In genomic region chr11:72131697-72132096, GRCm38 (mm10) we compare ENCODE assay signal across 18 mouse cellular contexts. TPM values are rescaled to one million over a fixed set of nuclear protein-coding genes. Genes with fewer than 3 reads are reported as not detected.
A peak's percentile ranks its signal among the peaks of the same experiment; 100 is the strongest.
DNase-seq lines count a peak whose midpoint lies in the region; ATAC-seq and TF ChIP-seq lines count a peak whose summit lies in the region.
"Had no signal": no experiment of that assay in that cellular context is flagged by ENCODE, and none has a peak within 500 bp of the region (broad histone marks: within the 10 kb centered on the region; RNA-seq: fewer than 3 reads in every experiment).

No protein-coding gene starts in this region.

- no peak for TF ChIP-seq CTCF in cerebellum, adult 2 months (IDR thresholded peaks at IDR 0.05; ENCODE audit: borderline replicate concordance, insufficient read depth, low read depth, low read length)
- no peak for TF ChIP-seq CTCF in lung, embryonic 14.5 days (IDR thresholded peaks at IDR 0.05; ENCODE audit: low read depth)

- no peaks in the 10 kb centered on the region for H3K9me3 ChIP-seq in heart, embryonic 16.5 days (replicated peaks; ENCODE audit: control insufficient read depth, low read length)
- no peaks in the 10 kb centered on the region for H3K9me3 ChIP-seq in lung, embryonic 14.5 days (ENCODE audit: low read depth, low read length)
- no peaks in the 10 kb centered on the region for H3K9me3 ChIP-seq in stomach, embryonic 16.5 days (replicated peaks; ENCODE audit: control insufficient read depth, low read length)
- H3K9me3 ChIP-seq: forebrain, embryonic 12.5 days; heart, embryonic 12.5 days; intestine, embryonic 15.5 days had no signal

- no peak overlapping the region for H3K4me3 ChIP-seq in cerebellum, adult 2 months (replicated peaks; ENCODE audit: insufficient read depth, low read depth, low read length)
- no peak overlapping the region for H3K4me3 ChIP-seq in heart, embryonic 16.5 days (ENCODE audit: low read length)
- no peak overlapping the region for H3K4me3 ChIP-seq in lung, embryonic 14.5 days (ENCODE audit: low read depth, low read length)
- H3K4me3 ChIP-seq in stomach, embryonic 16.5 days (replicated peaks; ENCODE audit: low read length) = no peak overlapping the region
- H3K4me3 ChIP-seq: forebrain, embryonic 12.5 days; heart, embryonic 12.5 days; intestine, embryonic 15.5 days had no signal

- intact Hi-C loops in heart, postnatal 10 days (cut with DNase I) = loop anchor here (5.0 kb wide), 1 partner anchor 44 kb away; no protein-coding TSS in a partner anchor

- TF ChIP-seq POLR2A in cerebellum, adult 2 months (IDR thresholded peaks at IDR 0.05; ENCODE audit: borderline replicate concordance, insufficient read depth, low read length) = no peak

- peak overlapping the region; percentile 18 for H3K9ac ChIP-seq in heart, embryonic 16.5 days (ENCODE audit: low read length)
- no peak overlapping the region for H3K9ac ChIP-seq in lung, embryonic 14.5 days
- H3K9ac ChIP-seq in stomach, embryonic 16.5 days (ENCODE audit: low read length) = no peak overlapping the region
- H3K9ac ChIP-seq: forebrain, embryonic 12.5 days; heart, embryonic 12.5 days; hindbrain, embryonic 14.5 days; intestine, embryonic 15.5 days; liver, postnatal 0 days had no signal

- no peak for ATAC-seq in heart, embryonic 16.5 days (replicated peaks; ENCODE audit: extremely low read depth, insufficient read depth, low FRiP score)
- no peak for ATAC-seq in lung, embryonic 14.5 days (ENCODE audit: insufficient read depth)
- no peak for ATAC-seq in stomach, embryonic 16.5 days (ENCODE audit: insufficient read depth, low FRiP score)
- ATAC-seq: CD4-positive, CD25-positive, alpha-beta regulatory T cell, adult 4 months; intestine, embryonic 15.5 days; liver, postnatal 0 days had no signal

- DNase-seq in cerebellum, adult 2 months = no peak
- no peak for DNase-seq in cerebellum, postnatal 36 days
- no peak for DNase-seq in heart, postnatal 10 days
- no peak for DNase-seq in lung, embryonic 14.5 days
- no peak for DNase-seq in lung, postnatal 36 days
- DNase-seq in adipocyte (ENCODE audit: low spot score) = no peak
- DNase-seq: liver; thymus, postnatal 36 days had no signal

- H3K4me1 ChIP-seq in cerebellum, adult 2 months (ENCODE audit: control insufficient read depth, insufficient read depth, low read length) = peaks cover 60% of the 10 kb centered on the region
- peaks cover 42% of the 10 kb centered on the region for H3K4me1 ChIP-seq in heart, embryonic 16.5 days (ENCODE audit: control insufficient read depth, insufficient read depth, low read length)
- peaks cover 8% of the 10 kb centered on the region; the same call in 1 of the 2 replicates for H3K4me1 ChIP-seq in lung, embryonic 14.5 days (ENCODE audit: insufficient read depth)
- H3K4me1 ChIP-seq in stomach, embryonic 16.5 days (ENCODE audit: control insufficient read depth, insufficient read depth, low read length) = peaks cover 38% of the 10 kb centered on the region

- H3K36me3 ChIP-seq in heart, embryonic 16.5 days (ENCODE audit: control insufficient read depth, insufficient read depth) = no peaks in the 10 kb centered on the region
- H3K36me3 ChIP-seq in lung, embryonic 14.5 days (ENCODE audit: insufficient read depth) = no peaks in the 10 kb centered on the region
- no peaks in the 10 kb centered on the region for H3K36me3 ChIP-seq in stomach, embryonic 16.5 days (ENCODE audit: control insufficient read depth, insufficient read depth, low read length)
- H3K36me3 ChIP-seq: forebrain, embryonic 12.5 days; heart, embryonic 12.5 days; intestine, embryonic 15.5 days had no signal

- no peak overlapping the region for H3K4me2 ChIP-seq in heart, embryonic 16.5 days (ENCODE audit: low read depth, low read length)
- H3K4me2 ChIP-seq in lung, embryonic 14.5 days = no peak overlapping the region
- no peak overlapping the region for H3K4me2 ChIP-seq in stomach, embryonic 16.5 days (ENCODE audit: low read depth, low read length)
- H3K4me2 ChIP-seq: forebrain, embryonic 12.5 days; heart, embryonic 12.5 days; hindbrain, embryonic 14.5 days; intestine, embryonic 15.5 days had no signal

- H3K27ac ChIP-seq in cerebellum, adult 2 months (ENCODE audit: insufficient read depth, low read length) = peak overlapping the region; percentile 46; the same call in 1 of the 2 replicates
- H3K27ac ChIP-seq in heart, embryonic 16.5 days (ENCODE audit: low read length) = peak overlapping the region; percentile 85
- peak overlapping the region; percentile 77 for H3K27ac ChIP-seq in lung, embryonic 14.5 days (ENCODE audit: low read depth)
- peak overlapping the region; percentile 74 for H3K27ac ChIP-seq in stomach, embryonic 16.5 days (ENCODE audit: low read length)
- H3K27ac ChIP-seq: forebrain, embryonic 12.5 days; hindbrain, embryonic 14.5 days had no signal

- WGBS in cerebellum, adult 2 months = 100% methylated on average over 1 of the region's 1 CpGs
- 91% methylated on average over 1 of the region's 1 CpGs for WGBS in heart, embryonic 16.5 days
- WGBS in lung, embryonic 14.5 days = 92% methylated on average over 1 of the region's 1 CpGs
- WGBS in stomach, embryonic 16.5 days = 92% methylated on average over 1 of the region's 1 CpGs

- no peaks in the 10 kb centered on the region for H3K27me3 ChIP-seq in cerebellum, adult 2 months (ENCODE audit: control insufficient read depth, insufficient read depth, low read length)
- H3K27me3 ChIP-seq in heart, embryonic 16.5 days (ENCODE audit: control insufficient read depth, insufficient read depth, low read length) = peaks cover 22% of the 10 kb centered on the region
- H3K27me3 ChIP-seq in lung, embryonic 14.5 days (ENCODE audit: insufficient read depth, low read length) = peaks cover 30% of the 10 kb centered on the region
- H3K27me3 ChIP-seq in stomach, embryonic 16.5 days (ENCODE audit: control insufficient read depth, insufficient read depth, low read length) = peaks cover 14% of the 10 kb centered on the region

RNA-seq across cellular contexts. Expression of gene Pitpnm3, which starts 3.9 kb away (rescaled TPM):
- polyA plus RNA-seq in cerebellum, adult 2 months (2012; rRNA removed) = 55.9 and 62.9 TPM in 2 replicates
- polyA plus RNA-seq in heart, embryonic 16.5 days (2015; fragmentation: Nextera tagmentation; extraction: Ambion mirVana) = 0.18 and 0.45 TPM in 2 replicates
- 1 to 10 TPM; 1.3 to 2.1 TPM for total RNA-seq in heart, postnatal 10 days (2021)
- polyA plus RNA-seq in lung, embryonic 14.5 days (2014; fragmentation: Nextera tagmentation; extraction: Ambion mirVana) = 0.89 and 1.0 TPM in 2 replicates
- polyA plus RNA-seq in stomach, embryonic 16.5 days (2015; fragmentation: Nextera tagmentation; extraction: Ambion mirVana) = 0.63 and 1.0 TPM in 2 replicates
- total RNA-seq: megakaryocyte-erythroid progenitor cell, adult 5-6 weeks; MEL had no signal
- polyA plus RNA-seq: liver, postnatal 0 days had no signal

Comparison
In these comparisons a context has a peak if more than half of its experiments do, and no peak if none do; other contexts are left out.
1. RNA of gene Pitpnm3, which starts 3.9 kb away (polyA plus RNA-seq): 55.9 to 62.9 TPM in cerebellum, adult 2 months; 0.89 to 1.0 TPM in lung, embryonic 14.5 days, 0.63 to 1.0 TPM in stomach, embryonic 16.5 days and 0.18 to 0.45 TPM in heart, embryonic 16.5 days; every median in the first group is over 10 times any median in the second.
2. Peak in every context shown above with its lines, with median percentiles within 50 percentile points of each other: H3K27ac ChIP-seq.